20 mouse cellular contexts compared by ENCODE assay signal in genomic region chr4:47803111-47803510, GRCm38 (mm10).
DNase-seq lines count a peak whose midpoint lies in the region; ATAC-seq lines count a peak whose summit lies in the region.
"Had no signal": no experiment of that assay in that cellular context is flagged by ENCODE, and none has a peak within 500 bp of the region (broad histone marks: within the 10 kb centered on the region; RNA-seq: fewer than 3 reads in every experiment).

No protein-coding gene starts in this region.

- H3K27ac ChIP-seq in heart, embryonic 12.5 days (ENCODE audit: poor library complexity, severe bottlenecking) = no peak overlapping the region
- H3K27ac ChIP-seq: embryonic facial prominence, embryonic 13.5 days; forebrain, embryonic 12.5 days; hindbrain, embryonic 10.5 days; hindbrain, embryonic 14.5 days; intestine, embryonic 15.5 days had no signal

- no peaks in the 10 kb centered on the region for H3K9me3 ChIP-seq in heart, embryonic 12.5 days (replicated peaks)
- H3K9me3 ChIP-seq: embryonic facial prominence, embryonic 13.5 days; forebrain, embryonic 12.5 days; hindbrain, embryonic 10.5 days; intestine, embryonic 15.5 days had no signal

- H3K4me2 ChIP-seq in heart, embryonic 12.5 days = no peak overlapping the region
- H3K4me2 ChIP-seq: embryonic facial prominence, embryonic 13.5 days; forebrain, embryonic 12.5 days; hindbrain, embryonic 14.5 days; intestine, embryonic 15.5 days had no signal

- H3K9ac ChIP-seq in heart, embryonic 12.5 days = no peak overlapping the region
- H3K9ac ChIP-seq: embryonic facial prominence, embryonic 13.5 days; forebrain, embryonic 12.5 days; hindbrain, embryonic 14.5 days; intestine, embryonic 15.5 days had no signal

- no peaks in the 10 kb centered on the region for H3K36me3 ChIP-seq in heart, embryonic 12.5 days
- H3K36me3 ChIP-seq: embryonic facial prominence, embryonic 13.5 days; forebrain, embryonic 12.5 days; hindbrain, embryonic 10.5 days; intestine, embryonic 15.5 days had no signal

- intact Hi-C loops in heart, postnatal 14 days (cut with DNase I) = loop anchor here (10.0 kb wide), 1 partner anchor 218 kb away; no protein-coding TSS in a partner anchor

- H3K27me3 ChIP-seq in heart, embryonic 12.5 days (replicated peaks) = no peaks in the 10 kb centered on the region
- H3K27me3 ChIP-seq: embryonic facial prominence, embryonic 13.5 days; forebrain, embryonic 12.5 days; intestine, embryonic 15.5 days had no signal

- peak; percentile 94 for DNase-seq in heart, adult 11 months
- peak; percentile 31 to 52 for DNase-seq in heart, adult 9 months (ENCODE audit: low spot score in 2 of 2)
- peak; percentile 19 to 45 for DNase-seq in heart, postnatal 14 days
- DNase-seq in retina, embryonic 14.5 days (ENCODE audit: low spot score) = no peak
- no peak for DNase-seq in adrenal gland, postnatal 25 days
- no peak for DNase-seq in layer of hippocampus, postnatal 36 days
- DNase-seq: adrenal gland, postnatal 14 days; cerebellum, adult 18-20 months; cerebellum, adult 9-11 months; cerebellum, postnatal 36 days; gastrocnemius, postnatal 36 days; kidney, adult 18-20 months had no signal

- peaks cover 9% of the 10 kb centered on the region for H3K4me1 ChIP-seq in heart, embryonic 12.5 days (replicated peaks)
- H3K4me1 ChIP-seq: embryonic facial prominence, embryonic 13.5 days; forebrain, embryonic 12.5 days; hindbrain, embryonic 10.5 days; intestine, embryonic 15.5 days had no signal

- no peak overlapping the region for H3K4me3 ChIP-seq in heart, embryonic 12.5 days
- H3K4me3 ChIP-seq: embryonic facial prominence, embryonic 13.5 days; forebrain, embryonic 12.5 days; hindbrain, embryonic 10.5 days; intestine, embryonic 15.5 days had no signal

- no peak for ATAC-seq in heart, embryonic 12.5 days (ENCODE audit: insufficient number of reproducible peaks, low FRiP score)
- ATAC-seq: activated CD4-positive, CD25-positive, alpha-beta regulatory T cell, adult 4 months; forebrain, embryonic 16.5 days; intestine, embryonic 15.5 days had no signal

- 27% methylated on average over 3 of the region's 3 CpGs for WGBS in heart, embryonic 12.5 days

Comparison
In these comparisons a context has a peak if more than half of its experiments do, and no peak if none do; other contexts are left out.
1. DNase-seq: peak in heart, adult 11 months (single experiment), heart, adult 9 months (2 of 2) and heart, postnatal 14 days (2 of 2); none in retina, embryonic 14.5 days (single experiment), adrenal gland, postnatal 25 days (single experiment) and layer of hippocampus, postnatal 36 days (0 of 2).